Mouse (Mus musculus) midbrain, embryonic 16.5 days (tissue): ENCODE results near the gene Plekhm2. TPM values are rescaled to one million over a fixed set of nuclear protein-coding genes. Genes with fewer than 3 reads are reported as not detected.

Source experiments
- ATAC-seq: fragments of 200-750 bp; cut with Nextera tagmentation; 2 replicates; pipeline ENCODE4 v1.8.0; 2017; ENCODE audit warnings: moderate TSS enrichment
- H3K27ac ChIP-seq: fragments of 300-500 bp; sonication (generic); 2 replicates; pipeline ENCODE4 v1.5.1; 2014; ENCODE audit warnings: mild to moderate bottlenecking, low read length, mixed read lengths
- H3K27me3 ChIP-seq: fragments of 300-500 bp; sonication (generic); 2 replicates; pipeline ENCODE4 v1.6.1; 2014; ENCODE audit warnings: low read depth, low read length, mixed read lengths; ENCODE audit not compliant: control insufficient read depth, insufficient read depth
- H3K36me3 ChIP-seq: fragments of 300-500 bp; sonication (generic); 2 replicates; pipeline ENCODE4 v1.6.1; 2014; ENCODE audit warnings: mild to moderate bottlenecking, low read length, moderate library complexity, mixed read lengths; ENCODE audit not compliant: control insufficient read depth, insufficient read depth
- H3K4me1 ChIP-seq: fragments of 300-500 bp; sonication (generic); 2 replicates; pipeline ENCODE4 v1.6.1; 2014; ENCODE audit warnings: mild to moderate bottlenecking, low read length, mixed read lengths; ENCODE audit not compliant: control insufficient read depth, insufficient read depth
- H3K4me2 ChIP-seq: fragments of 300-500 bp; sonication (generic); 2 replicates; pipeline ENCODE4 v1.6.1; 2014; ENCODE audit warnings: mild to moderate bottlenecking, low read length, mixed read lengths
- H3K4me3 ChIP-seq: fragments of 300-500 bp; sonication (generic); 2 replicates; pipeline ENCODE4 v1.5.1; 2014; ENCODE audit warnings: low read depth, mild to moderate bottlenecking, low read length, moderate library complexity, mixed read lengths
- H3K9ac ChIP-seq: fragments of 300-500 bp; sonication (generic); 2 replicates; pipeline ENCODE4 v1.6.1; 2014; ENCODE audit warnings: low read depth, low read length, mixed read lengths
- H3K9me3 ChIP-seq: fragments of 300-500 bp; sonication (generic); replicated peaks from 2 replicates; pipeline ENCODE4 v1.6.1; 2014; ENCODE audit warnings: mild to moderate bottlenecking, low read length, mixed read lengths; ENCODE audit not compliant: control insufficient read depth, poor library complexity, severe bottlenecking
- WGBS: fragments of 180-500 bp; shearing (Covaris S2); extraction: QIAGEN DNeasy Blood & Tissue Kit; methylation state at CpG from one replicate; pipeline ENCODE4 v1.1.7; 2014; 5-methylcytosine and 5-hydroxymethylcytosine counted together
- polyA plus RNA-seq: library from polyadenylated mRNA; unstranded; fragments of >200 nt; fragmentation: Nextera tagmentation; extraction: Ambion mirVana; gene quantifications from 2 replicates; pipeline ENCODE4 v1.2.1, GENCODE M21; 2015

The Plekhm2 gene
- polyA plus RNA-seq, 1 experiment from 2014 or later: 7.9 TPM

GRCm38 (mm10) chr4:141609538-141609937 lies 55.2 kb downstream of the Plekhm2 start:
- Histone ChIP-seq H3K27ac (no peak overlapping the region), H3K27me3 (no peaks in the 10 kb centered on the region), H3K36me3 (no peaks in the 10 kb centered on the region), H3K4me3 (no peak overlapping the region), H3K4me2 (no peak overlapping the region), H3K9ac (no peak overlapping the region), H3K4me1 (no peaks in the 10 kb centered on the region), H3K9me3 (no peaks in the 10 kb centered on the region)
- 81% methylated on average over 6 of the region's 6 CpGs for WGBS
- ATAC-seq: no peak

- Histone ChIP-seq H3K9ac (no peak within 1 kb of the TSS), H3K36me3 (no peaks in the 10 kb centered on the region), H3K4me1 (no peaks in the 10 kb centered on the region), H3K27me3 (no peaks in the 10 kb centered on the region), H3K4me3 (no peak within 1 kb of the TSS), H3K4me2 (no peak within 1 kb of the TSS), H3K9me3 (no peaks in the 10 kb centered on the region), H3K27ac (no peak within 1 kb of the TSS)
- 85% methylated on average over 11 of the region's 11 CpGs for WGBS
- no peak for ATAC-seq
These were observed 58.8 kb downstream of the Plekhm2 start, which contains the start of gene Fblim1 for GRCm38 (mm10) chr4:141605861-141606260. Gene Fblim1 (minus strand): TSS chr4:141606096.

DNA sequence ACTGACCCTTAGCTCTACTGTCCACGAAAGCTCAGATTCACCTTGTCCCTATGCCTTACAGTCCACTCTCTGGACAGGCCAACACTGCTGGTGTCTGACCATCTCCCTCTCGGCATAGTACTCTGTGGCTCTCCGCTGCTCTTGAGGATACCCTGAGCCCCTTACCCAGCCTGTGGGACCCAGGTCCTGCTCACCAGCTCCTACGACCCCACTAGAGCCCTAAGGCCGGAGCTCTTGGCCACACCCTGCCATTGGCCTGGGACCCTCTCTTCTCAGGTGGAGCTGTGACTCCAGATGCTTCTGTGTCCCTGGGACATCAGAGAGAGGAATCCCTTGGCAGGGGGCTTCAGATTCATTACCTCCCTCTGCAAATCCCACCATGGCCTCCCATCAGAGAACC lies 59.3 kb downstream of the Plekhm2 start:
- no peak for ATAC-seq
- 85% methylated on average over 5 of the region's 5 CpGs for WGBS
- Histone ChIP-seq H3K36me3 (no peaks in the 10 kb centered on the region), H3K4me3 (no peak overlapping the region), H3K9me3 (no peaks in the 10 kb centered on the region), H3K4me2 (no peak overlapping the region), H3K27ac (no peak overlapping the region), H3K27me3 (no peaks in the 10 kb centered on the region), H3K4me1 (no peaks in the 10 kb centered on the region), H3K9ac (no peak overlapping the region)

DNA sequence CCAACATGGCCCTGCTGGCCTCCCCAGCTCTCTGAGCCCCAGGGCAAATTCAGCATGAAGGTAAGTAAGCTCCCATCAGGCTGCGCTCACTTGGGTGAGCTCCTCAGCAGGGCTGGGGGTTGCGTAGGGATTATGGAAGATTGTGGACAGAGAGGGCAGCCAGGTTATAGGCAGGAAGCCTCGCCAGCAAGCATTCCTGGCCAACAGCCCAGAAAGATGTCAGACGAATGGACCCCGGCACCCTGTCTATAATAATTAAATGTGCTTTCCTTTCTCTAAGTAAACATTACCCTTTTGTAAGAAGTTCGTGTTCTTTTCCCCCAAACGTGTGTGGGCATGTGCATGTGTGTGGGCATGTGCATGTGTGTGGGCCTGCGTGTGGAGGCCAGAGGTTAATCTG lies 60.2 kb downstream of the Plekhm2 start:
- ATAC-seq: no peak

GRCm38 (mm10) chr4:141603921-141604320 lies 60.8 kb downstream of the Plekhm2 start:
- no peaks in the 10 kb centered on the region for H3K9me3 ChIP-seq
- no peaks in the 10 kb centered on the region for H3K27me3 ChIP-seq
- WGBS: 65% methylated on average over 4 of the region's 4 CpGs
- H3K4me2 ChIP-seq: no peak overlapping the region
- ATAC-seq: no peak
- no peak overlapping the region for H3K4me3 ChIP-seq
- H3K4me1 ChIP-seq: peaks cover 3% of the 10 kb centered on the region
- no peak overlapping the region for H3K9ac ChIP-seq
- no peak overlapping the region for H3K27ac ChIP-seq
- no peaks in the 10 kb centered on the region for H3K36me3 ChIP-seq

More for the DNA sequence above, 60.2 kb downstream of the Plekhm2 start:
- Histone ChIP-seq H3K27ac (no peak overlapping the region), H3K9ac (no peak overlapping the region), H3K27me3 (no peaks in the 10 kb centered on the region), H3K9me3 (no peaks in the 10 kb centered on the region), H3K4me3 (no peak overlapping the region), H3K4me2 (no peak overlapping the region), H3K4me1 (no peaks in the 10 kb centered on the region; the same call in 1 of the 2 replicates), H3K36me3 (no peaks in the 10 kb centered on the region)
- WGBS: 65% methylated on average over 8 of the region's 8 CpGs

DNA sequence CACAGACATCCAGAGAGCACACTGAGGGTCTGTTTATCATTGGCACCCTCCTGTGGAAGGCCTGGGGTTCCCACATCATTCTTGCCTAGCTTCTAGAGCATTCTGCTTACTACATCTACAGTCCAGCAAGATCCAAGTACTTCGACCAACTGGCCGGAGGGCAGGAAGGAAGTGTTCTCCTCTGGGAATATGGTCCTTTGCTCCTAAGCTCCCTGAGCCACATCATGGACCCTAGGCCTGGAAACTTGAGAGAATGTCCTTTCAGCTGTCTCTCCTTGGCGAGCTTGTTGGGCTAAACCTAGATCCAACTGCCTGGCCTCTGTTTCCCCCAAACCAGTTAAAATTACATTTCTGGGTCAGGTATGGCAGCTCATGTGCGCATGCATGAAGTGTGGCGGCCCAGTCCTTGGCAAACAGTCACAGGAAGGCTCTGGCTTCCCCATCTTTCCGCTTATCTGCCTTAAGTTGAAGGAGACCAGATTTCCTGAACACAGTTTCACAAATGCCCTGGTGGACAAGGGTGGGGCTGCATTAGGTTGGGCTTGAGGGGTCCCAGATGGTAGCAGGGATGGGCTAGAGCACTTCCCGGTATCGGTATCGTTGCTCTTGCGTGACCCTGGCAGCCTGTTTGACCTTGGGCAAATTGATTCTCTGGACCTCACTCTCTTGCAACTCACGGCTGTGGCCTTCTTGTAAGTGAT lies 62.0 kb downstream of the Plekhm2 start:
- 86% methylated on average over 11 of the region's 11 CpGs for WGBS
- no peak overlapping the region for H3K4me3 ChIP-seq
- ATAC-seq: no peak
- H3K9ac ChIP-seq: no peak overlapping the region
- no peak overlapping the region for H3K4me2 ChIP-seq
- no peaks in the 10 kb centered on the region for H3K36me3 ChIP-seq
- H3K27me3 ChIP-seq: no peaks in the 10 kb centered on the region
- H3K9me3 ChIP-seq: no peaks in the 10 kb centered on the region
- peaks cover 10% of the 10 kb centered on the region for H3K4me1 ChIP-seq
- H3K27ac ChIP-seq: no peak overlapping the region

DNA sequence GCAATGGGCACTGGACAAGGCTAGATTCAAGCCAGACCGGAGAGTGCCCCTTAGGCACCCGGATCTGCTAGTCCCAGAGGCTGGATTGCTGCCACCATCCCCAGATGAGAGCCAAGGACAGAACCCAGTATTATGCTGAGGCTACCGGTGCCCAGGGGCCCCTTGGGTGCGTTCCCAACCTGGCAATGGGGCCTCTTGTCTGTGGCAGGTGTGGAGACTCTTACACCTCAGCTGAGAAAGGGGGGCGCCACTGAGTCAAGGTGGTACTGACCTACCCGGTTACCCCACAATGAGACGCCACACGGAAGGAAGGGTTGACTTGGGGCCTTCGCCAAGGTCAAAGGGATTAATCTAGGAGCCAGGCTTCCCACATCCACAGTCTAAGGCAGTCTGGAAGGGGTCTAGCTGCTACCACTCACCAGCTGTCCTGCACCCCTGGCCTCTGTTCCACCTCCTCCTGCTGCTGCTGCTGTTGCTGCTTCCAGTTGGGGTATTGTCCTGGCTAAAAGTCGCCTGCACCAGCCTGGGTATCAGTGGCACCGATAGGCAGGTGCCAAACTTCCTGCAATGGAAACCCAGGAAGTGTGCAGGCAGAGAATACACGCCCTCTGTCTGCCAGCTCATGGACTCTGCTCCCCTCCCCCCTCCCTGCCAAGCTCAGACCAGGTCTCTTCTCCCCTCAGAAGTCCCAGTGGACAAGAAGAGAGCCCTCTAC lies 63.4 kb downstream of the Plekhm2 start:
- H3K36me3 ChIP-seq: no peaks in the 10 kb centered on the region
- 72% methylated on average over 12 of the region's 12 CpGs for WGBS
- H3K27me3 ChIP-seq: no peaks in the 10 kb centered on the region
- ATAC-seq: no peak
- H3K27ac ChIP-seq: no peak overlapping the region
- peaks cover 10% of the 10 kb centered on the region for H3K4me1 ChIP-seq
- H3K9ac ChIP-seq: no peak overlapping the region
- no peak overlapping the region for H3K4me2 ChIP-seq
- no peaks in the 10 kb centered on the region for H3K9me3 ChIP-seq
- H3K4me3 ChIP-seq: no peak overlapping the region

DNA sequence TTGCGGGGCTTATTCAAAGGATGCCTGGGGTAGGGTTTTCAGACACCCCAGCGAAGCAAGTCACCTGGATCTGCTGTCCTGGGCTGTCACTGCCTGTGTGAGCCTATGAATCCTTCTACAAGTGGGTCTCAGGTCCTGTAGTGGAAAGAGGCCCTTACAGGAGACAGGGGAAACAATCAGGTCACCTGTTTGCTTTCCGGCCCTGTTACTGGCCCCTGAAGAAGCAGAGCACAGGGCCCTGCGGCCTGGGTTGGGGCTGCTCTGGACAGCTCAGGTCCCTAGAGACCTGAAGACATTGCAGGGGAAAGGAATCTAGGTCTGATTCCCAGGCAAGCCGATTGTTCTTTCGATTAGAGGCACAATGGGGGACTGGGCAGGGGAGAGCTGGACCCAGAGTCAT lies 64.3 kb downstream of the Plekhm2 start:
- Histone ChIP-seq H3K36me3 (no peaks in the 10 kb centered on the region), H3K9ac (peak overlapping the region; percentile 78), H3K27me3 (no peaks in the 10 kb centered on the region), H3K4me2 (peak overlapping the region; percentile 92), H3K4me3 (peak overlapping the region; percentile 66; the same call in 1 of the 2 replicates), H3K27ac (no peak overlapping the region), H3K4me1 (peaks cover 10% of the 10 kb centered on the region), H3K9me3 (no peaks in the 10 kb centered on the region)
- ATAC-seq: no peak
- WGBS: 26% methylated on average over 6 of the region's 6 CpGs
